Mouse (Mus musculus) urinary bladder, postnatal 25 days (tissue): Measurements from ENCODE around the gene S100a2.

Source experiments
- DNase-seq: peaks from one replicate; pipeline ENCODE4 v3.0.0; 2022; ENCODE audit warnings: low spot score

S100a2 gene

DNA sequence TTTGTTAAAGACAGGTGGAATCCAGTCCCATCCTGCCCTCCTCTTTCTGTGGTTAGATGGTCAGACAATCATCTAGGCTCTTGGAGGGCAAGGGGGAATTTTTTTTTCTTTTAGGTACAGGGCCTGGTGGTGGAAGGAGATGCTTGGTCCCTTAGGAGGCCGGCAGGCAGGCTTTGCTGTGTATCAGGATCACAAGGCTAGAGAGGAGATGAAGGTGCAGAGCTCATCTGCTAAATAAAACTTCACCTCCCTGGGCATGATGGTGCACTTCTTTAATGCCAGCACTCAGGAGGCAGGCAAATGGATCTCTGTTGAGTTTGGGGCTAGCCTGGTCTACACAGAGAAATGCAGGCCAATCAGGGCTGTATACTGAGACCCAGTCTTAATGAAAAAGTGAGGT, 25.9 kb downstream of the S100a2 start:
- no peak for DNase-seq

DNA sequence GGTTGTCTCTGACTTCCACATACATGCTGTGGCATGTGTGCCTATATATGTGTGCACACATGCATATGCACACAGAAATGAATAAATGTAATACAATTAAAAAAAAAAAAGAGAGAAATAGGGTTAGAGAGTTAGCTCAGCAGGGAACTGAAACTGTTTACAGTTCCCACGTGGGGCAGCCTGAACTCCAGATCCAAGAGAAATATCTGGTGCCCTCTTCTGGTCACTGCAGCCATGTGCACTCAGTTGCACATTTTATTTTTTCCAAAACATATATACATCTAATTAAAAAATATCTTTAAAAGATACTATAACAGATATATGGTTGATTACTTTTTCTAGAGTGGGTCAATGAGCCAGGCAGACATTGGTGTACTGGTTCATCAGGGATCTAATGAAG, 27.5 kb downstream of the S100a2 start:
- no peak for DNase-seq

DNA sequence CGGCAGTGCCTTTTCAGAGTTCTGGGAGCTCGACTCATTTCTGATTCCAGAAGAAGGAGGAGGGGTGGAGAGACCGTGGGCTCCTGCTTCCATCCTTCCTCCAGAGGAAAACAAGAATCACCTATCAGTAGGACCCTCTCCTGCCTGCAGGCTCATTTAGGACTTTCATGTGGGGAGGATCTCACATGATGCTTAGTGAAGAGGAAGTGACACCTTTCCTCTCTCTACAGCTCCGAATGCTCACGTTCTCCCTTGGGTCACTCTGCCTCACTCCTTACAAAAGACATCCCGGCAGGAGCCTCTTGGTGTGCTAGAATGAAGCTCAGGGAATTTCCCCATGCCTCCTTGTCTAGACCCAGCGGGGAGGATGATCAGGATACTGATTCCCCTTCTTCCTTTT, 31.5 kb downstream of the S100a2 start:
- no peak for DNase-seq

DNA sequence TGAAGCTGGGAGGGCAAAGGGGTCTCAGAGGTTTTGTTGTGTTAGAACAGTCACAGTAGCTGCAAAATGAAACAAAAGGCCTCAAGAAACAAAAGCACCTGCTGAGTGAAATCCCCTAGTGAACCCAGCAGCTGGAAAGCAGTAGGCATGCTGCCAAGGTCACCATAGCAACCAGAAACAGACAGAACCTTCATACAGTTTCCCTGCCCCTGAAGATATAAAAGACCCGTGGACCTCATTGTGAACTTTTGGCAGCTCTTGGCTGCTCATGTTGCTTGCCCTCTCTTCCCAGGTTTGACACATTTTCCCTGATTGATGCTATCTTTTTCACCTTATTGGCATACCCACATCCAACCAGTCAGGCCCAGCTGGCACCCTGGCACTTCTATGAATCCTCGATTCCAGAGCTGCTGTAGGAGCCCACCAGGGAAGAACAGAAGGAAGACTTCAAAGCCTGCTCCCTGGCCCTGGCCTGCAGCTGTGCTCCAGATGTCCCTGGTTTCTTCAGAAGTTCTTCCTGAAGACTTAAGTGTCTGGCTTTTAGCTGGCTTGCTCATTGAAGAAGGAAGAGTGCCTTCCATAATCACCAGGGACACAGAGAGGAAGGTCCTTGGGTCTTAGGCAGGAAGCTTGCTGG, 33.5 kb downstream of the S100a2 start:
- no peak for DNase-seq

DNA sequence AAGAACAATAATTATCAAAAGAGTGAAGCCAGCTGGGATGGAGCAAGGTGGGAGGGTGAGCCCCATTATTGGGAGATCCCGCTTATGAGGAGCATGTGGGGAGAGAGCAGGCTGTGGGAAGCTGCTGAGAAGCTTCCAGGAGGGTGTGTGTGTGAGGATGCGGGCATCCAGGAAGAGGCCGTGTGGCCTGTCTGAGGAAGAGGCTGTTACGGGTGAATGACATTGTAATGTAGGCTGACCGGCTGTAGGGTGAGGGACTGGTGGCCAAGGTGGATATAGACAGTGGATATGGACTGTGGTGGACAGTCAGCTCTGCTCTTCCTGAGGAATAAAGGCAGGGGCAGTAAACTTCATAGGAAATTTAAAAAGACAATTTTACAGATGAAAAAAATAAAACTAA, 35.4 kb downstream of the S100a2 start:
- DNase-seq: no peak

DNA sequence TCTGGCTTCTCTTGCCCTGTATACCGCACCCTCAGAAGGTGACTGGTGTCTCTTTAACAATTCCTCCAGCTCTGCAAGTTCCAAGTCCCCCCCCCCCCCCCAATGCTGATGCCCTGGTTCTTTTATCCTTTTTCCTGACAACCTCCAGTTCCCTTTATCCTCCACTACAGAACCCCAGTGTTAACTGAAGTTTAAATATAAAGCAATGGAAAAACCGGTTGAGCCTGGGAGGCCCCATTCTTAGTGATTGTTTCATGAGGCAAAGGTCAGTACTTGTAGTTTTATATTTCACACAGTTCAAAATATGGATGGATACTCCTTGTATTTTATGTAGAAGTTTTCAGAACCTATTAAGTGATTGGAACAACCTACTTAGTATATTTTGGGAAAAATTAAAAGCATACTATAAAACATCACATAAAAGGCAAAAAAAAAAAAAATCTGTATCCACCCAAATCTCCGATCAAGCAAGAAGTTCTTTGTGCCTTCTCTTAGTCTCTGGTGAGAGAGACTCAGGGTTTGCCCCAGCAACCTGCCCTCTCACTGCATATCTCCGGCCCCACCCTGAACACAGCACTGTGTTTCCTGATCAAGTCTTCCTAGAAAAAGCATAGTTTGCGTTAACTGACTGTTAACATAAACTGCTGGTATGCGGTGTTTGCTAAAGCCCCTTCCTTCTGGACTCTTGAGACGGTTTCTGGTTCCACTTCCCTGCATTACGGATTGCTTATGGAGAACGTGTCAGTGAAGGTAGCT, 36.4 kb downstream of the S100a2 start:
- DNase-seq: no peak

DNA sequence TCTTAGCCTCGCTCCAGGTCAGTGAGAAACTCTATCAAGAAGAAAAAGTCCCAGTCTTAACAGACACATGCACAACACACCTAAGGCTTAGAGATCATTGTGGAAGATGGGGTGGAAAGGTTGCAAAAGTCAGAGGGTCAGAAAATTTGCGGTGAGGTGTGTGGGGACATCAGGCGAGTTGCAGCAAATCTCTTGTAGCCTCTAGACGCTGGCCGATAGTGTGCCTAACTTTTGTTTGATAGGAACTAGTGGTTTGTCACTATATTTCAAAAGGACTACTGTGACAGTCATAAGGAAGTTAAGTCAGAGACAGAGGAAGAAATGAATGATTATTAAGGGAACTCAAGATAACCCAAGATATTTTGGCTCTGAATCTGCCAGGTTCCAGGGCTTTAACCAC, 37.3 kb downstream of the S100a2 start:
- DNase-seq: no peak

DNA sequence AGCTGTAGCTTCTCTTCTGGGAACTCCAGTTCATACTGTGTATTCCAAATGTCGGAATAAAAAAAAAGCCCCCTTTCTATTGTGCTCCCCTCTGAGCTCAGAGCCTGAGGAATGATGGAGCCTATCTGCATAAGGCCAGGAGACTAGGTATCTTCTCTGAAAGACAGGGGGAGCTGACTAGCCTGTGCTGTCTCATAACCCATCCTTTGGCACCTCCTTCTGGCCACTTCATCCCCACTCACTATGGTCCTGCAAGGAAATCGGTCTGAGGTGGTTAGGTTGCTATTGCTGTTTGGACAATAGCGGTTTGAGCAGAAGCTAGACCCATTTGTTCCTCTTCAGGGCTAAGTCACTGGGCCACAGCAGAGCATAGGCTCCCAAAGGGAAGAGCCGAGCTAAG, 37.8 kb downstream of the S100a2 start:
- no peak for DNase-seq

DNA sequence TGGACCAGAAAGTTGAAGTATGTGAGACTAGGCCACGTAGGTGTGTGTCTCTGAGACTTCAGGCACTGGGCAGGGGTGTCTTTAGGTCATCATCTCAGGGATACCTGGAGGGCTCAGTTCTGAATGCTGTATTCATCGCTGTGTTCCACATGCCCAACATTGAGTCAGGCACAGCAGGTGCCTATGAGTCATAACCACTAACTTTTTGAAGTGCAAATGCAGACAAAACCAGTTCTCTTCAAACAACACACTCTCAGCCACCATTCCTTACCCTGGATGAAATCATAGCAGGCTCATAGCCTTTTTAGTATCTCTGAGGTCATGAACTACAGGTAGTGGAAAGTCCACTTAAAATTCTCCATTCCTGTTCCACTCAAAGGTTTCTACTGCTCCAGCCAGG, 39.3 kb downstream of the S100a2 start:
- no peak for DNase-seq

DNA sequence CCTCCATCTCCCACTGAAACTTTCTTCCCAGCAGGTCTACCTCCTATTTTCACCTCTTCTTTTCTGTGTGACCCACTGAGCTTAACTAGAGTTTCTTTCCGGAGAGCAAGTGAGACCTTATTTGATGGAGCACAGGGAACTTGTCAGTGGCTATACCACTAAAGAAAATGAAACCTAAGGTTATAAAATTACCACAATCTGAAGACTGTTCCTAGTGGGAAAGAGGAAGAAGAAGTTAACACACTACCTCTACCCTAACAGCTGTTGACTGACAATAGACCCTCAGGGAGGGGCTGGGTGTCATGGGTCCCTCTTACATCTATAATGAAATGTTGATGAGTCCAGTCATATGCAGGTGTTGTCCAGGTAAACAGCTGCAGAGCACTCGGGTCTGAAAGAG, 41.9 kb downstream of the S100a2 start:
- DNase-seq: no peak

DNA sequence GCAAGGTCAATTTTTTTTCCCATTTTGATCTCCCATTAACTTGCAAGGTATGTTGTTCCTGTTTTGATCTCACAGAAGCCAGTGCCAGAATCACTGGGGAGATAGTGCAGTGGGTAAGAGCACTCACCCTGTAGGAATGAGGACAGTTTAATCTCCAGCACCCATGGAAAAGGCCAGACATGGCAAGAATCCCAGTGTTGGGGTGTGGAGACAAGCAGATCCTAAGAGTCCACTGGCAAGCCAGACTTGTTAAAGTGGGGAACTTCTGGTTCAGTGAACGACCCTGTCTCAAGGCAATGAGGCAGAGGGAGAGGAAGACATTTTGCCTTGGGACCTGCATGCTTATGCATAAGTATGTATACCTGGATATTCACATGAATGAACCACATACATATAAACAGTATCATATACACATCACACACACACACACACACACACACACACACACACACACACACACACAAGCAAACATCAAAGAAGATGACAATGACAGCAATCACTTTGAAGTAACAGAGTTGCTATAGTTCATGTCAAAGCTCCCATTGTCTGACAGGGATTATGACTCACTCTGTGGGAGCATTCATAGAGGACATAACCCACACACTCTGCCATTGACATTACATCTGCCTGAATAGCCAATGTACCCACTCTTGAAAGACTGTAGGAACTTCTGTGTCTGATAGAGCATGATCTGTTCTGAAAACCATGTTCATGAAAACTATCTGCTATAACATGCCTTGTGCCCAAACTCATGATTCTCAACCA, 48.6 kb downstream of the S100a2 start:
- DNase-seq: no peak

DNA sequence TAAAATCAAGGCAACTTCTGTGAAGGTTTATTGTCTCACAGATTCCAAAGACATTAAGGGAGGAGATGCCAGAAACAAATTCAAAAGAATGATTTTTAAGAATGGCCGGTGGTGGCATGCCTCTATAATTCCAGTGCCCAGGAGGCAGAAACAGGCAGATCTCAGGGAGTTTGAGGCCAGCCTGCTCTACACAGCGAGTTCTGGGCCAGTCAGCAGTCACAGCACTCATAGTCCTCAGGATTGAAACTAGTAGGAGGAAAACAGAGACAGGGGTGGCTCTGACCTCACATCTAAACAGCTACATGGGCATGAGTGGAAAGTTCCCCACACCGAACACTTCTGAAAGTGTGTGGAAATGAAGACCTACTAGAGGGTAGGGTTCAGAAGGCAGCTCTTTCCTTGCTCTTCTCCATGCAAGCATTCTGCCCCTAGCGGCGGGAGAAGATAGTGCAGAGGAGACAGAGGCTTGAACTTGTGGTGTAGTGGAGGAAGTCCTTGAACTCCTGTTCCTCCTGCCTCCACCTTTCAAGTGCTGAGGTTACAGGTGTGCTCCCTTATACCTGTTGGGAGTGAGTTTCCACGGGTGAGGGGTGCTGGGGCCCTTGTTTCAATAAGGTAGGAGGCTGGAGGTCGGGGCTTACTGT, 49.6 kb downstream of the S100a2 start:
- DNase-seq: no peak

DNA sequence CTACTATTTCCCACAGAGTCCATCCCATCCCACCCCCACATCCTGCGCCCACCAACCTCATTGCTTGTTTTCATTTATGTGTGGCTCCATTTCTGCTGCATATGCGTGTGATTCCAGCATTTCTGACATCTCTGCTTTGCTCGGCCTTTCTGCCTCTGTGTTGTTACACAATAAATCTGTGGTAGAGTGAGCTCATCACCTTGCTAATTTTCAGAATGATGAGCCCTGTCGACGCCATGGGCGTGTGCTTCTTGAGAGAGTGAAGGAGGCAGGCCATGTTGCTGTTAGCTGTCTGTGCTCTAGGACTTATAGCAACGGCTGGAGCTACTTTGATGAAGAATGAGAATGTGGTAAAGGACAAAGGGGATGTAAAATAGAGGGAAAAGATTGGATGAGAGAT, 50.9 kb downstream of the S100a2 start:
- no peak for DNase-seq
